Mouse (Mus musculus): ENCODE results near the gene Gdi1. TPM values are rescaled to one million over a fixed set of nuclear protein-coding genes. Genes with fewer than 3 reads are reported as not detected.

Gdi1 gene
- polyA plus RNA-seq, 1 experiment from 2014 or later, result 1,108 TPM

Small RNA genes lying within 50 kb of the gene (microRNA-seq; reads per million reads assigned to microRNA genes)
- gene Mir7091, result not detected
- gene Mir7092, result 0.69 reads per million

Other genes with a start within 250 kb of the Gdi1 start
- not detected in 2 replicates for gene Opn1mw, start 177.5 kb upstream of the Gdi1 start, polyA plus RNA-seq (2015; fragmentation: Nextera tagmentation; extraction: Ambion mirVana)
- 11.7 and 14.0 TPM in 2 replicates for gene Mecp2, start 169.6 kb upstream of the Gdi1 start, polyA plus RNA-seq (2015; fragmentation: Nextera tagmentation; extraction: Ambion mirVana)
- gene Tex28, start 137.2 kb upstream of the Gdi1 start, polyA plus RNA-seq (2015; fragmentation: Nextera tagmentation; extraction: Ambion mirVana), result not detected in 2 replicates
- gene Tktl1, start 127.7 kb upstream of the Gdi1 start, polyA plus RNA-seq (2015; fragmentation: Nextera tagmentation; extraction: Ambion mirVana), result 0.11 TPM in 1 of 2 replicates, not detected in the other
- gene Flna, start 55.2 kb upstream of the Gdi1 start, polyA plus RNA-seq (2015; fragmentation: Nextera tagmentation; extraction: Ambion mirVana), result 84.6 and 88.4 TPM in 2 replicates
- 12.8 and 13.5 TPM in 2 replicates for gene Emd, start 50.3 kb upstream of the Gdi1 start, polyA plus RNA-seq (2015; fragmentation: Nextera tagmentation; extraction: Ambion mirVana)
- gene Rpl10, start 34.2 kb upstream of the Gdi1 start, polyA plus RNA-seq (2015; fragmentation: Nextera tagmentation; extraction: Ambion mirVana), result 454 and 460 TPM in 2 replicates
- gene Taz, start 23.1 kb upstream of the Gdi1 start, polyA plus RNA-seq (2015; fragmentation: Nextera tagmentation; extraction: Ambion mirVana), result 79.8 and 81.3 TPM in 2 replicates
- gene Dnase1l1, start 22.7 kb upstream of the Gdi1 start, polyA plus RNA-seq (2015; fragmentation: Nextera tagmentation; extraction: Ambion mirVana), result 2.8 and 4.3 TPM in 2 replicates
- gene Atp6ap1, start 7.9 kb upstream of the Gdi1 start, polyA plus RNA-seq (2015; fragmentation: Nextera tagmentation; extraction: Ambion mirVana), result 317 and 348 TPM in 2 replicates
- gene Fam50a, start 8.0 kb downstream of the Gdi1 start, polyA plus RNA-seq (2015; fragmentation: Nextera tagmentation; extraction: Ambion mirVana), result 61.9 and 62.3 TPM in 2 replicates
- 63.9 and 68.4 TPM in 2 replicates for gene Plxna3, start 24.1 kb downstream of the Gdi1 start, polyA plus RNA-seq (2015; fragmentation: Nextera tagmentation; extraction: Ambion mirVana)
- 63.2 and 68.7 TPM in 2 replicates for gene Lage3, start 48.6 kb downstream of the Gdi1 start, polyA plus RNA-seq (2015; fragmentation: Nextera tagmentation; extraction: Ambion mirVana)
- gene Ubl4a, start 68.2 kb downstream of the Gdi1 start, polyA plus RNA-seq (2015; fragmentation: Nextera tagmentation; extraction: Ambion mirVana), result 65.9 and 72.6 TPM in 2 replicates
- gene Slc10a3, start 68.4 kb downstream of the Gdi1 start, polyA plus RNA-seq (2015; fragmentation: Nextera tagmentation; extraction: Ambion mirVana), result 8.5 and 9.7 TPM in 2 replicates
- gene Fam3a, start 88.3 kb downstream of the Gdi1 start, polyA plus RNA-seq (2015; fragmentation: Nextera tagmentation; extraction: Ambion mirVana), result 33.6 and 36.1 TPM in 2 replicates
- gene Ikbkg, start 88.3 kb downstream of the Gdi1 start, polyA plus RNA-seq (2015; fragmentation: Nextera tagmentation; extraction: Ambion mirVana), result 16.4 and 19.9 TPM in 2 replicates
- 47.7 and 49.4 TPM in 2 replicates for gene G6pdx, start 124.2 kb downstream of the Gdi1 start, polyA plus RNA-seq (2015; fragmentation: Nextera tagmentation; extraction: Ambion mirVana)
- 0.36 TPM in 1 of 2 replicates, not detected in the other for gene Gm6880, start 176.4 kb downstream of the Gdi1 start, polyA plus RNA-seq (2015; fragmentation: Nextera tagmentation; extraction: Ambion mirVana)